Mouse (Mus musculus) embryonic facial prominence, embryonic 13.5 days (tissue): ENCODE data around the gene Cacng2. TPM values are rescaled to one million over a fixed set of nuclear protein-coding genes. Genes with fewer than 3 reads are reported as not detected.
A peak's percentile ranks its signal among the peaks of the same experiment; 100 is the strongest.

Experiments used
- ATAC-seq: fragments of 200-750 bp; cut with Nextera tagmentation; 2 replicates; pipeline ENCODE4 v1.8.0; 2017; ENCODE audit warnings: low read depth; ENCODE audit not compliant: insufficient number of reproducible peaks, insufficient read depth, low FRiP score, low TSS enrichment
- H3K27ac ChIP-seq: fragments of 300-500 bp; sonication (generic); 2 replicates; pipeline ENCODE4 v1.5.1; 2015; ENCODE audit warnings: moderate library complexity, mild to moderate bottlenecking, inconsistent platforms
- H3K27me3 ChIP-seq: fragments of 300-500 bp; sonication (generic); 2 replicates; pipeline ENCODE4 v1.6.1; 2015; ENCODE audit warnings: mild to moderate bottlenecking, inconsistent platforms
- H3K36me3 ChIP-seq: fragments of 300-500 bp; sonication (generic); 2 replicates; pipeline ENCODE4 v1.6.1; 2015; ENCODE audit warnings: mild to moderate bottlenecking, inconsistent platforms
- H3K4me1 ChIP-seq: fragments of 300-500 bp; sonication (generic); 2 replicates; pipeline ENCODE4 v1.6.1; 2015; ENCODE audit warnings: inconsistent platforms
- H3K4me2 ChIP-seq: fragments of 300-500 bp; sonication (generic); 2 replicates; pipeline ENCODE4 v1.6.1; 2015; ENCODE audit warnings: moderate library complexity, mild to moderate bottlenecking, inconsistent platforms
- H3K4me3 ChIP-seq: fragments of 300-500 bp; sonication (generic); 2 replicates; pipeline ENCODE4 v1.5.1; 2015; ENCODE audit warnings: mild to moderate bottlenecking, inconsistent platforms
- H3K9ac ChIP-seq: fragments of 300-500 bp; sonication (generic); 2 replicates; pipeline ENCODE4 v1.6.1; 2015; ENCODE audit warnings: mild to moderate bottlenecking, inconsistent platforms
- H3K9me3 ChIP-seq: fragments of 300-500 bp; sonication (generic); 2 replicates; pipeline ENCODE4 v1.6.1; 2016; ENCODE audit warnings: inconsistent platforms
- WGBS: fragments of 180-500 bp; shearing (Covaris S2); methylation state at CpG from one replicate; pipeline ENCODE4 v1.1.7; 2015; ENCODE audit warnings: mixed read lengths; 5-methylcytosine and 5-hydroxymethylcytosine counted together
- polyA plus RNA-seq: library from polyadenylated mRNA; unstranded; fragments of >200 nt; fragmentation: Nextera tagmentation; extraction: Ambion mirVana; gene quantifications from 2 replicates; pipeline ENCODE4 v1.2.1, GENCODE M21; 2015

Cacng2 gene
- polyA plus RNA-seq, 1 experiment from 2014 or later = 0.14 TPM

DNA sequence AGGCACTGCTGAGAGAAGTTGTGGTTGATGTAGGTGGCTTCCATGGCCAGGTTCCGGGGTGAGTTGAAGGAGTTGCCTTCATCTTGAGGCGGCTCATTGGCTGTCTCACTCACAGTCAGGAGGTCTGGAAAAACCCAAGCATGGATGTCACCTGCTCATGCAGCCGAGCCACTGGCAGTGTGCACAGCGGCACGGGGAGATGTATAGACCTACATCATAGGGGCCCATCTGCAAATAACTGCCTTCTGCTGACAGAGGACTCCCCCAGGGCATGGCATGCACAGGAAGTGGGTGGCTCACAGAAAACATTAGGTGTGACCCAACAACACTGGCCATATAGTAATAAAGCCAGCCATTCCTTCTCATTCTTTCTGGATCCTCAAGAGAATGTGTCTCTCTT is 157.4 kb downstream of the Cacng2 start:
- H3K4me2 ChIP-seq = no peak overlapping the region
- no peaks in the 10 kb centered on the region for H3K9me3 ChIP-seq
- no peak overlapping the region for H3K9ac ChIP-seq
- H3K4me3 ChIP-seq = no peak overlapping the region
- no peak overlapping the region for H3K27ac ChIP-seq
- peaks cover 91% of the 10 kb centered on the region for H3K36me3 ChIP-seq
- no peaks in the 10 kb centered on the region for H3K27me3 ChIP-seq
- whole genome bisulfite sequencing = 90% methylated on average over 5 of the region's 5 CpGs
- peaks cover 4% of the 10 kb centered on the region for H3K4me1 ChIP-seq
- ATAC-seq = no peak

DNA sequence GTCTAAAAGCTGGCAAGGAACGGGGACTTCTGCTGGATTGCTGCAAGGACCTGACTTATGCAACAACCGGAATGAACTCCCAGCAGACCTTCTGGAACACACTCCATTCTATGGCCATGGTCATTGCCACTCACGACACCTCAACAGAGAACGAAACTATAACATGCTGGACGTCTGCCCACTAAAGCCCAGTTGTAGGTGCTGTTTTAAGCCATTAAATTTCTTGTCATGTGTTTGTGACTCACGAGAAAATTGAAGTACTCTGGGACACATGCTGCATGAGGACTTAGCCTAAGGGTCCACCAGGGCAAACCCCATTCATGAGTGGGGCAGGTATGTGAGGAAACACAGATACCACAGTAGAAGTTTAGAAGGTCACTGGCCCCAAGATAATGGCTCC is 159.1 kb downstream of the Cacng2 start:
- H3K9me3 ChIP-seq = no peaks in the 10 kb centered on the region
- H3K4me2 ChIP-seq = no peak overlapping the region
- H3K27me3 ChIP-seq = peaks cover 9% of the 10 kb centered on the region
- ATAC-seq = no peak
- 88% methylated on average over 6 of the region's 6 CpGs for WGBS
- H3K4me1 ChIP-seq = peaks cover 18% of the 10 kb centered on the region
- peaks cover 73% of the 10 kb centered on the region for H3K36me3 ChIP-seq
- no peak overlapping the region for H3K9ac ChIP-seq
- H3K27ac ChIP-seq = no peak overlapping the region
- H3K4me3 ChIP-seq = no peak overlapping the region

DNA sequence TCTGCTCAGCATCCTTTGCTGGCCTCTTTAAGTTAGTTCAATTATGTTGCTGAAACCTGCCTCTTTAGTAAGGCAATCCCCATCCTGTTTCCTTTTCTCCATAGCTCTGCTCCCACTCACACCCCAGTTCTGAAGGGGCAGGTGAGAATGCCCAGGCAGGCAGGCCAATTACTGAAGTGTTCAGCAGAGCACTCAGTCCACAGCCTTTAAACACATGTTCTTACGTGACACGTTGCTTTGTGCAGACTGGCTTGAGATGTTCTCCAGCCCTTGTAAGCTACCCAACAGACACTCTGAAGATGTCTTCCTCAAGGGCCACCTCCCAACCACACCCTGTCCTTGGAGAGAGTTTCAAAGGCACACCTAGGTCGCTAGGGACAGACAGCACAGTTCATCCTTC is 161.8 kb downstream of the Cacng2 start:
- H3K4me2 ChIP-seq = no peak overlapping the region
- H3K36me3 ChIP-seq = peaks cover 47% of the 10 kb centered on the region
- no peaks in the 10 kb centered on the region for H3K9me3 ChIP-seq
- H3K9ac ChIP-seq = no peak overlapping the region
- 66% methylated on average over 3 of the region's 3 CpGs for WGBS
- peaks cover 28% of the 10 kb centered on the region for H3K4me1 ChIP-seq
- no peak overlapping the region for H3K4me3 ChIP-seq
- no peak overlapping the region for H3K27ac ChIP-seq
- no peak for ATAC-seq
- peaks cover 15% of the 10 kb centered on the region for H3K27me3 ChIP-seq

DNA sequence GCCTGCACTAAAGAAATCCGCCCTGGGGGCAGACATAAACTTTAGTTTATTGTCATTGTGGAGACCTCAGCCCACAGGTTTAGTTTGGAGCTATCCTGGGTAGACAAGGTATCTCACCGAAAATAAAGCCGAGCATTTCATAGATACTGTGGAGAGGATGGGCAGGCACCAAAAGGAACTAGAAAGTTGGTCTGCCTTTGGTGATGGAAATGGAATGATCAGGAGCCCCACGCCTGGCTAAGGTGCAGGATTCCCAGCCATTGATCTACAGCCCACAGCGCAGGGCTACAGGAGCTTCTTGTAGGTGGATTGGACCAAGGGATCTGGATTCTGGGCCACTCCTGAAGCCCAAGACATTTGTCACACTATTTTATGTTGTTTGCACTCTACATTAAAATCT is 162.2 kb downstream of the Cacng2 start:
- H3K4me3 ChIP-seq = no peak overlapping the region
- 51% methylated on average over 5 of the region's 5 CpGs for WGBS
- no peak overlapping the region for H3K4me2 ChIP-seq
- peaks cover 15% of the 10 kb centered on the region for H3K27me3 ChIP-seq
- H3K27ac ChIP-seq = no peak overlapping the region
- peaks cover 28% of the 10 kb centered on the region for H3K4me1 ChIP-seq
- ATAC-seq = no peak
- peaks cover 46% of the 10 kb centered on the region for H3K36me3 ChIP-seq
- H3K9ac ChIP-seq = 0 out of 2 replicates have a peak overlapping the region, but pooled peaks have one; percentile 72
- no peaks in the 10 kb centered on the region for H3K9me3 ChIP-seq

DNA sequence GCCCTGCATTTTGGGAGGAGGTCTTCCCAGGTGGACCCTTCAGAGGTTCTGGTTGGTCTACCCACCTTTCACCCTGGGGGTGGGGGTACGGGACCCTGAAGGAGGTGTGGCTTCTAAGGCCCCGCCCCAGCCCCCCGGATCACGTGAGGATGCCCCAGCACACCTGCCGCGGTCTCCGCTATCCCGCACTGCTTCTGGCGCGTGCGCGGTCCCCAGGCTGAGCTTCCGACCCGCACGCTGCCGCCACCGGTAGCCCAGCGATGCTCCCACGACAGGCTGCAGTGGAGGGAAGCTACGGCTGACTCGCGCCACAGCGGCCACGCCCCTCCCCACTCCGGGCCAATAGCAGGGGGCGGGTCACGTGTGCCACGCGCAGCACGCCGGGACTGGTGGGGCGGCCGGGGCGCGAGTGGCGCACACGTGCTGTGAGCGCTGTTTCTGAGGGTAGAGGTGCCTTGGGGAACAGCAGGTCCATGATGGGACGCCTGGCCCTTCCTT is 163.4 kb downstream of the Cacng2 start, which contains the start of gene Foxred2:
Foxred2 (minus strand) TSS at position 319 of the 498 bp plus-strand sequence.
- peak within 1 kb of the TSS; percentile 61 for H3K4me3 ChIP-seq
- H3K9ac ChIP-seq = peak within 1 kb of the TSS; percentile 72
- no peaks in the 10 kb centered on the region for H3K9me3 ChIP-seq
- peaks cover 15% of the 10 kb centered on the region for H3K27me3 ChIP-seq
- WGBS = under 1% methylated on average over 39 of the region's 39 CpGs
- peaks cover 28% of the 10 kb centered on the region for H3K4me1 ChIP-seq
- H3K4me2 ChIP-seq = peak within 1 kb of the TSS; percentile 87
- peak; percentile 89 for ATAC-seq
- H3K27ac ChIP-seq = no peak within 1 kb of the TSS
- peaks cover 42% of the 10 kb centered on the region for H3K36me3 ChIP-seq

DNA sequence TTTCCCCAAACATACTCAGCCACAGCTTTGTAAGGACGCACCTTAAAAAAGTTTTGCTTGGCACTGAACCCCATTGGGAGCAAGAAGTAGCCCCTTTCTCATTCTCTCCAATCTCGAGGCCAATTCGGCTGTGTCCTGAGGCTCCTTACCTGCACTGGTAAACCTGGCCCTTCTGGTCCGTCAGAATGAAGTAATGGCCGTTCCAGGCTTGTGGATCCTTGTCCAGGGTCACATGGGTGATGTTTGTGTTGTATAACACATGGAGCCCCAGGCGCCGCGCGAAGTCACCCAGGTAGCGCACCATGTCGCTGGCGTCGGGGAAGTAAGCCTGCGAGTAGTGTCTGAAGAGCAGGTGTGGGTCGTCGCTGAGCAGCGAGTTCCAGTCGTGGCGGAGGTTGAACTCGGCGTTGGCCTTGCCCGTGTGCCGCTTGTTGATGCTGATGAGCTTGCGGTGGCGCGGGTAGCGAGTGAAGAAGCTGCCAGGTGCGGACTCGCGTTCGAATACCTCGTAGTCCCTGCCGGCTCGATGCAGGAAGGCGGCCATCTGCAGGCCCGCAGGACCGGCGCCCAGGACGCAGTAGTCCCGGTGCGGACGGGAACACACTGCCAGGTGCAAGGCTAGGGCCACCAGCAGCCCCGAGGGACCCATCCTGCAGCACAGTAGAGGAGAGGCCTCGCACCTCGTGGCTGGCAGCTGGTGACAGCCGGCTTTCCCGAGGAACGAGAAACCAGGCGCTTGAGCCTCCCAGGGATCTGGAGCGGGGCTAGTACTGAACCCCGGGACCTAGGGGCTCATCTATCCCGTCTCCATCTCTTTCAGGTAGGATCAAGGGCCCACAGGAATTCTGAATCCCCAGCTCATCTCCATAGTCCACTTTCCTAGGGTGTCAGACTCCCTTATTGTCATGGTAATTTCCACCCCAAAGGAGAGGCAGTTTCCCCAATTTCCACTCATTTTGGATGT is 164.1 kb downstream of the Cacng2 start:
- no peak for ATAC-seq
- WGBS = 9% methylated on average over 52 of the region's 52 CpGs

DNA sequence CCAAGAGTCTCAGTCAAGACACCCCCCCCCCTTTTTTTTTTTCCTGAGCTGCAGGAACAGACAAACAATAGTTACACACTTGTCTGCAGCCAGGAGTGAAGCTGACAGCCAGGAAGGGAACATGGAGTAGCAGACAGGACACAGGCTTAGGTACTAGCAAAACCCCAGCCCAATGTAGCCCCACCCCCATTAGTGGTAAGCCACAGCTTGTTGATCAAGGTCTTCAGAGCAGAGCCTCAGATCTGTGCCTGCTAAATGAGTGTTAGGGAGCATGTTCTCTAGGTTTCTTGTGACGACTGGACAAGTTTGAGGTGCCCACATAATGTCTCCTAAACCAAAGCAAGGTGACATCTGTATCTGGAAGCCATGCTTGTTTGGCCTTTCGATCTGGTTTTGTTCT is 165.5 kb downstream of the Cacng2 start:
- Histone ChIP-seq H3K4me1 (peaks cover 28% of the 10 kb centered on the region), H3K36me3 (peaks cover 28% of the 10 kb centered on the region), H3K27me3 (peaks cover 15% of the 10 kb centered on the region), H3K27ac (no peak overlapping the region), H3K9me3 (no peaks in the 10 kb centered on the region), H3K4me2 (no peak overlapping the region), H3K4me3 (no peak overlapping the region), H3K9ac (no peak overlapping the region)
- no peak for ATAC-seq
- WGBS = 86% methylated on average over 2 of the region's 2 CpGs

More for the DNA sequence above, 164.1 kb downstream of the Cacng2 start:
- Histone ChIP-seq H3K9ac (peak overlapping the region; percentile 72), H3K27me3 (peaks cover 15% of the 10 kb centered on the region), H3K27ac (no peak overlapping the region), H3K4me3 (peak overlapping the region; percentile 61), H3K9me3 (no peaks in the 10 kb centered on the region), H3K4me1 (peaks cover 28% of the 10 kb centered on the region), H3K4me2 (peak overlapping the region; percentile 87), H3K36me3 (peaks cover 35% of the 10 kb centered on the region)

DNA sequence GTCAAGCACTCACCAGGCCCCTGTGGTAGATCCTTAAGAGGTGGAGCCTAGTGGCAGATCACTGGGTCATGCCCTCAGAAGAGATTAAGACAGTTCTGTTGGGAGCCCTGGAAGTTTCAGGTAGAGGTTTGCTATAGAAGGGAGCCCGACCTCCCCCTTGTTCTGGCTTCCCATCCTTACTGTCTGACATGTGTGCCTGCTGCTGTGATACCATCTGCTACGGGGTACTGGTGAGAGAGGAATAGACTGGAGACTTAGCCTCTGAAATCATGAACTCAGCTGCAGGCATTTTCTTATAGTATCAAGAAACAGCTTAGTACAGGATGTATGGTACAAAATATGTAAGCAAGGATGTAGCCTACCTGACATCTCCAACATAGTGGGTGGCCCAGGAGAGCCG is 166.9 kb downstream of the Cacng2 start:
- H3K36me3 ChIP-seq = peaks cover 22% of the 10 kb centered on the region

DNA sequence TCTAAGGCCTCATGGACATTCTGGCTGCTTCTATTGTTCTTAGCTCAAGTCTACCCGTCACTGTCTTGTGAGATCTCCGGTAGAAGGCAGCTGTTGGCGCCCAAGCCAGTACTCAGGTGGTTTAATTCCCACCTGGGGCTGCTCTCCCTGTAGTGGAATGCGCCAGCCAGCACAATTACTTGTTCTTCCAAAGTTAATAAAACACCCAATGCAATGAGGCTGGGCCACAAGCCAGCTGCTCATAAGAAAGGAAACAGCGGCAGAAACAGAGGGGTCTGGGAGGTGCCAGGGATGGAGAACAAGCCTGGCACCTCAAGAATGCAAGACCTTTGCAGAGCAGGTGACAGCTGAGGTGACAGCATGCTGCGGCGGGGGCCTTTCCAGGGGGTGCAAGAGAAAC is 170.8 kb downstream of the Cacng2 start:
- no peak overlapping the region for H3K4me3 ChIP-seq
- H3K4me1 ChIP-seq = no peaks in the 10 kb centered on the region
- H3K4me2 ChIP-seq = no peak overlapping the region
- no peak overlapping the region for H3K27ac ChIP-seq
- no peak for ATAC-seq
- WGBS = 89% methylated on average over 7 of the region's 7 CpGs
- peaks cover 49% of the 10 kb centered on the region for H3K36me3 ChIP-seq
- H3K9me3 ChIP-seq = no peaks in the 10 kb centered on the region
- no peak overlapping the region for H3K9ac ChIP-seq
- no peaks in the 10 kb centered on the region for H3K27me3 ChIP-seq

More for the DNA sequence above, 166.9 kb downstream of the Cacng2 start:
- H3K27me3 ChIP-seq = peaks cover 15% of the 10 kb centered on the region
- no peaks in the 10 kb centered on the region for H3K9me3 ChIP-seq
- 84% methylated on average over 3 of the region's 3 CpGs for WGBS
- H3K4me3 ChIP-seq = no peak overlapping the region
- H3K27ac ChIP-seq = no peak overlapping the region
- peaks cover 28% of the 10 kb centered on the region for H3K4me1 ChIP-seq
- ATAC-seq = no peak
- no peak overlapping the region for H3K4me2 ChIP-seq
- no peak overlapping the region; the same call in 1 of the 2 replicates for H3K9ac ChIP-seq

DNA sequence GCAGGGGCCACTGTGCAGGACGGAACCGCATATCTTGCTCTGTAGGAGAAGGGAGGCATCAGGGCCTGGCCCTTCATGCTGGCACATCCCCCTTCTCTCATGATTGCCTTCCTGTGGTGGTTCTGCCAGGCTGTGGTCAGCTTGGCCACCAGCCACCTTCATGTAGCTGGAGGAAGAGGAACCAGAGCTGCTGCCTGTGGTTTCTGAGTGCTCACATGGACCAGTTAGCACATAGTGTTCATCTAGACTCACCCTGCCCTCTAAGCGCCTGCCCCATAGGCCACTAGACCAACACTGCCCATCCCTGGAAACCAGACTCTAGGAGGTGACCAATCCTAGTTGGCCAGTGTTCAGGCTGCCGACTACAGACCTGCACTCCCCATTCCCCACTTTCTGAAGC is 174.1 kb downstream of the Cacng2 start:
- H3K27ac ChIP-seq = no peak overlapping the region
- H3K4me3 ChIP-seq = no peak overlapping the region
- 88% methylated on average over 4 of the region's 4 CpGs for WGBS
- H3K4me2 ChIP-seq = no peak overlapping the region
- H3K4me1 ChIP-seq = no peaks in the 10 kb centered on the region
- no peaks in the 10 kb centered on the region for H3K27me3 ChIP-seq
- peaks cover 62% of the 10 kb centered on the region for H3K36me3 ChIP-seq
- H3K9ac ChIP-seq = 0 out of 2 replicates have a peak overlapping the region, but pooled peaks have one; percentile 46
- ATAC-seq = no peak
- no peaks in the 10 kb centered on the region for H3K9me3 ChIP-seq
